Mouse (Mus musculus) gastrocnemius, adult 18-20 months (tissue): ENCODE results near the gene Fstl1. TPM values are rescaled to one million over a fixed set of nuclear protein-coding genes. Genes with fewer than 3 reads are reported as not detected.

Source experiments
- DNase-seq: peaks from one replicate; pipeline ENCODE4 v3.0.0; 2021; ENCODE audit warnings: low spot score
- total RNA-seq, 2 experiments: library from RNA; stranded (reverse); gene quantifications; 2 replicates each; pipeline ENCODE4 v1.2.3; 2021

Fstl1 gene
- total RNA-seq, 2 experiments from 2014 or later = 25.3 to 36.5 TPM

DNA sequence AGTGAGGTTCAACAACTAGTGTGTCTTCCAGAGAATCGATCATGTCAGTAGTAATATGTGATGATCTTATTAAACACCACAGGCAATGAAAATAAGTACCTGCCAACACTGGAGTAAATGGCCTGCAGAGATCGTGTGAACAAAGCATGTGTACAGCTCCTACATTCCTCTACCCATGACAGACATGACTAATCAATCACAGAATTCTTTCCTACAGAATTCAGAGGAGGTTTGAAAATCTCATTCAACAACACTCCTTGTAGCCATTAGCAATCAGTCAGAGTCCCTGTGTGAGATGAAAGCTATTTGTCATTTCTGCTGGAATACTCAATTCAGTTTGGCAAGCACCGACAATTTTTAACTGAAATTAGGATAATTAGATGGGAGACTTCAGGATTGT, 7.9 kb downstream of the Fstl1 start:
- no peak for DNase-seq

DNA sequence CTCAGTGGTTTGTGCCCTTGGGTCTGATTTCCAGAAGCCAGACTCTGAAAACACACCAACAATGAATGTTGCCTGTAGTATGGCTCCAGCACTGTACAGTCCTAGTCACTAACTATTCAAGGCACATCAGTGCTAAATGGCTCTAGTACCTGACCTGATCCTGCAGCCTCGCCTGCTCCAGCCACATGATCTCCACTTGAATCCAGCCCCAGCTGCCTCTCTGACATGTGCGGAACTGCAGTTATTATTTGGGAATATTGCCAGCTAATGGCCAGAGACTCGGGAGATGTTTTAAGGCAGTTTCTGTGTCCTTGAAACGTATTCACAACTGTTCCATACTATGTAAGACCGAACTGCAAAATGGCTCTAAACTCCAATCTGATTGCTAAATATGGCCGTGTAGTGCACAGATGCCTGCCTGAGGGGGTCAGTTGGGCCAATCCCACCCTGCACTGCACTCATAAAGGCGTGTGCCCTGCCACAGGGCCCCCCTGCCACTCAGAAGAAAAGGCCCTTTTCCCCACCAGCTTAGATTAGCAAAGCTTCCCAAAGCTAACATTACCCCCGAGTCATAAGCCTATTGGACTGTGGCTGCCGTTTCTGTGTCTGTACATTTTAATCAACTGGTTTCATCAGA, 11.0 kb downstream of the Fstl1 start:
- no peak for DNase-seq

DNA sequence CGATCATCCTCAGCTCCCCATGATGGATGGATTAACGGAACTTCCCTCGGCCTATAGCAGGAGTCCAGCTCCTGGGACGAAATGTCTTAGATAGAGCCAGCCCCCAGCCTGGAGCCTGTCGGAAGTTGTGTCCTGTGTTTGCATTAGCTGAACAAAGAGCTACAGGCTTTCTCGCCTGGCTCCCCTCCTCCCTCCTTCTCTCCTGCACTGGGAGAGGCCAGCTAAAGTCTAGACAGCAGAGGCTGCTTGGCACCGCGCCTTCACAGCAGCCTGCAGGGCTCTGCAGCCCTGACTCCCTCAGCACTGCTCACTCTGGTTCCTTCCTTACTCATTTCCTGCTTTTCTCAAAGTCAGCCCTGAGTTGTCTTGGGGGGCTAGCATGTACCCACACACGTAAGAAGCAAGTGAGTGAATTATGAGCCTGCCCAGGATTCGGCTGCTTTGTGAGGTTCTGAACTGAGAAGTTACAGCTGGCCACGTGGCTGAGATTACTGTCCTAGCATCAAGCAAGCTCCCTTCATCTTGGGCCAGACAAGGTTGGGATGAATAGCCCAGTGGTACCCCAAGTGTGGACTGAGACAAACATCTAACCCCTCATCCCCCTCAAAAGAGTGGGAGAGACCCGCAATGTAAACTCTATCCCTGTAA, 11.8 kb downstream of the Fstl1 start:
- peak; percentile 53 for DNase-seq

- peak; percentile 71 for DNase-seq
These were observed 12.3 kb downstream of the Fstl1 start for GRCm38 (mm10) chr16:37789015-37789381.

DNA sequence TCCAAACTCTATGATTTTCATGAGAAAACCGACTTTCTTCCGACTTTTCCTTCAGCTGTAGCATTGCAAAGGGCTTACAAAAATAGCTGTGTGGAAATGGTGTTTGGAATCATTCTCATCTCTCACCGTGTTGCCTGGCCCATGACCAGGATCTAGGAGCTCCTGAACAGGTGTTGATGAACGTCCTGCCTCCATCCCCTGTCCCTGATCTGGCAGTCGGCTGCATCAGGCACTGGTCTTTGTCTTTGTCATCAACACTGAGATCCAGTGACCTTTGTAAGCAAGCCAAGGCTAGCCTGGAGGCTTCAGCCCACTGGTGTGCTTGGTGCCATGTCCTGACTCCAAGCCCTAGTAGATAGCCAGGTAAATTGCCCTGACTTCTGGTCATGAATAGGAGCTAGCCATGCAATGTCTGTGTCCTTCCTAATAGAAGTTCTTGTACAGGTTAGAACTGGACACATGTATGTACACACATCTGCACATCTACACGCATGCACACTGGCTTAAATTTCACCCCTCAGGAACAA, 12.8 kb downstream of the Fstl1 start:
- no peak for DNase-seq

DNA sequence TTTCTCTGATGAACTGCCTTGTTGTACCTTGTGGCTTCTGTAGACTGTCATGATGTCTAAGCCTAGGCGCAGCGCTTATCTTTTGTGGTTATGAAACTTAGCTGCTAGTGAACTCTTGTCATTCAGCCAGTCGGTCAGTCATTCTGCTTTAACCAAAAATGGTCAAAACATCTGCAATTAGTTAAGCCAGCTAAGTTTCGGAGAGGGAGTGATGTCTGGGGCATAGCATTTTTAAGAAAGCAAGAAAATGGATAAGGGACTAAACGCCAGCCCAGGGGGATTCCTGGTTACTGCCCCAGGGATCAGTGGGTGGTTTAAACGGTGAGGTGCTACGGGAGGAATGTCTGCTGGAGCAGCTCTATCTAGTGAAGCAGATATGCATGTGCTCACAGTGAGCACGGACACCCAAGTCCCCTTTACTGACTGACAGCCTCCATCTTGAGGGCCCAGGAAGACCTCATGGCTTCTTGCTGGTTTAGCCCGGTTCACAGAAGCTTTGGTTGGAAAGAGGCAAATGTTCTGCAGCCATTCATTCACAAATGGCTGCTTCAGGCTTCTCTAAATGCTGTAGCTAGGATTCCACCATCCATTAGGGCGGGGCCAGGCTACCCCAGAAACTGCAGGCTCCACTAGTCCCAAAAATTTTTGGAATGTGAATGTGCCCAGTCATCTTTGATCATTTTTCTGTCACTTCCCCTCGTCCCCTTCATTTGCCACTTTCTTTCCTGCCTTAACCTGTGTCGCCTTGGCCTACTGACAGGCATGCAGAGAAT, 13.5 kb downstream of the Fstl1 start:
- DNase-seq = peak; percentile 41

GRCm38 (mm10) chr16:37790781-37791175, 14.1 kb downstream of the Fstl1 start:
- no peak for DNase-seq

DNA sequence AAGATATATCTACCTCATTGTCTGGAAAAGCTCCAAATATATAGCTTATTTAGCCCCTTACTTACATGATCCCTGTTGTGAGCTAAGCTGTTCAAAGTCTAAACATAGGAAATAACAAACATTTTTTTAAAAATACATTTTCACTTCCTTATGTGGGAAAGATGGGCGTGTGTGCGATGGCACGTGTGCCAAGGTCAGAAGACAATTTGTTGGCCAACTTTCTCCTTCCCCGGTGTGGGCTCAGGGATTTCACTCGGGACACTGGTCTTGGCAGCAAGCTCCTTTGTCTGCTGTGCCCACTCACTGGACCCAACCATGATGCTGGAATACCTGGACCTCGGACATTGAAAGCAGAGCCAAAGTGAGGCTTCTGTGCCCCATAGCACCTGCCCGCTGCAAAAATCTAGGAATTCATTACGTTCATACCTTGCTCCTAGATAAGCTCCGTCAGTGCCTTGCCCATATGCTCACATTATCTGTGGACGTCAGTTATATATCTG, 19.0 kb downstream of the Fstl1 start:
- DNase-seq = no peak

GRCm38 (mm10) chr16:37796270-37796669, 19.6 kb downstream of the Fstl1 start:
- no peak for DNase-seq

DNA sequence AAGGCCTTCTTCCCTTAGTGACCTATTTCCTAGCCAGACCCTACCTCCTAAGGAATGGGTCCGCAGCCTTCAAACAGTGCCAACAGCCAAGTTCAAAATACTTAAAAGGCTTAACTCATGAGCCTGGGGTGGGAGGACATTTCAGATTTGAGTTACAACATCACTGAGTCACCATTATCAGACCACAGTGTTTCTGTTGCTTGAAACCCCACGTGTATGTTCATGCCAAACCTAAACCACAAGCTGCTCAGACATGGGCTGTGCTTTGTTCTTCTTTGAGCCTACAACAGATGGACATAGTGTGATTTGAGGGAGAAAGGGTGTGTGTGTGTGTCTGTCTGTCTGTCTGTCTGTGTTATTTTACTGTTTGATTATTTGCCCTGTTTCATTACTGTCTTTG, 24.4 kb downstream of the Fstl1 start:
- DNase-seq = no peak

- DNase-seq = no peak
These were observed 26.1 kb downstream of the Fstl1 start for GRCm38 (mm10) chr16:37802686-37803295.

DNA sequence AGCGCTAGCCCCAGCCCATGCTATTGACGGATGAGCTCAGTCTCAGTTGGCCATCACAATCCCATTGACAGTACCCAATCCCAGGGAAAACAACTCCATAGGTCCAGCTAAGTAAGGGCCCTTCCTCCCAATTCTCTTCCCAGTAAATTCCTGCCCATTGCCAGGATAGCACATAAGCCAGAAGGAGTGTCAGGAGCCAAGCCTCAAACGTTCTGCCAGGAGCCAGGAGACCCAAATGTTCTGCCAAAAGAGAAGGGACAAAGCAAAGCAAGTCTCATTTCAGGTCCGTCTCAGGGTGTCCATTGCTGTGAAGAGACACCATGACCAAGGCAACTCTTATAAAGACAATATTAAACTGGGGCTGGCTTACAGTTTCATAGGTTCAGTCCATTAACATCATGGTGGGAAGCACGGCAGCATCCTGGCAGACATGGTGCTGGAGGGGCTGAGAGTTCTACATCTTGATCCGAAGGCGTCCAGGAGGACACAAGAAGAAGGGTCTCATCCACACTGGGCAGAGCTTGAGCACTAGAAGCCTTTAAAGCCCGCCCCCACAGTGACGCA, 26.8 kb downstream of the Fstl1 start:
- no peak for DNase-seq

DNA sequence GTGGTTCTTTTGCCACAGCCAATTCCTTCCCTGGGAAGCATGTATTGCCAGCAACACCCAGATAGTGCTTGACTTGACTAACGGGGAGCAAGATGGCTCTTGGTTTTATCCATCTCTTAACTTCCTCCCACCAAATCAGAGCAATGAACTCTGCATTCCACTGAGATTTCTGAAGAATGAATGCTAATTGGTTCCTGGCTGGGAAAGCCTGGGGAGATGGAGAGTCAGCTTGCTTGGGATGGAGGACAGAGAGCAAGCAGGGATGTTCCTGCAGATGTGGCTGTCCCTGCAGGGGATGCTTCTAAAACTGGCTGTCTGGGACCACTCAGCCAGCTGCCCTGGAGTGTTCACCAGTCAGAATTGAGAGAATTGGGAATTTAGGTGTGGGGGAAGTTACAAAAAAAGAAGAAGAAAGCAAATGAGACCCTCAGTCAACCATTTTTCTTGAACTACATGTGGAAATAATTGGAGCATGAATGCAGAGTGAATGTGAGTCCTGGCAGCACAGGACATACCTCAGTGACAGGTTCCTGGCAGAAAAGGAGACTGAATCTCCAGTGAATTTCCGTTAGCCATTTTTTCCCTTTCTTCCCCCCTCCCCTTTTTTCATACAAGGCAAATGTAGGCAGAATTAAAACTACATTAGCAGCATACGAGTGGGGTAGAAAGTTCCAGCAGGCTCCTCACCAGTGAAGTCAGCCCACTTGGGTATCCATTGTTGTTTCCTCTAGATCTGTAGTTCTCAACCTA, 29.2 kb downstream of the Fstl1 start:
- DNase-seq = no peak

DNA sequence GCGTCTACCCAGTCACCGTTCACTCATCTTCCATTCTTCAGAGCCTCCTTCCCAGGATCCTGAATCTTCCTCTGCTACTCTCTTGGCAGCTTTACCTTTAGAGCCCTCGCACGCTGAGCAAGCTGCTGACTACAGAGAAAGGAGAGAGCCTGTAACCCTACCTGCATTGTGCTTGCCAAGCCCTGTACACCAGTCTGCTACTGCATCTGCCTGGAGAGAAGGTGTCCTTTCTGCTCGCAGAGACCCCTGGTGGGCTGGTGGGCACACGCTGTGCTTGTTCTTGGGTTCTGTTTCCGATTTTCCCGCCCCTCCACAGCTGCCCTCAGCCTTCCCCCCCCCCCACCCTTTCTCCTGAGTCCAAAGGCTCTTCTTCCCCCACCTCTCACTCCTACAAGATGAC, 30.6 kb downstream of the Fstl1 start:
- DNase-seq = no peak

- no peak for DNase-seq
These were observed 32.4 kb downstream of the Fstl1 start for GRCm38 (mm10) chr16:37808866-37809622.

DNA sequence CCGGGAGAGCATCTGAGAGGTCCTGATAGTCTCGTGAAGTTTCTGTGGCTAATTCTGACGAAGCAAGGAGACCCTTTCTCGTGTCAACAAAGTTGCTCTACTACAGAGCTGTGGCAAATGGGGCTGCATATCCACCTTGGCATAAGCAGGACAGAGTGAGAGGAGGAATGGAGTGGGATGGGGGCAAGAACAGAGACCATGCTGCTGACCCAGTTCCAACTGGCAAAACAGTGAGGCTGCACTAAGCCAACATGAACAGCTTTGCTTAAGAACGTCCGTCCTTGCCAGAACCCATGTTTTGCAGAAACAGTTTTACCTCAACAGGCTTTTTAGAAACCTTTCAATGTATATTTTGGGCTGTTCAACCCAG, 32.9 kb downstream of the Fstl1 start:
- DNase-seq = peak; percentile 24

DNA sequence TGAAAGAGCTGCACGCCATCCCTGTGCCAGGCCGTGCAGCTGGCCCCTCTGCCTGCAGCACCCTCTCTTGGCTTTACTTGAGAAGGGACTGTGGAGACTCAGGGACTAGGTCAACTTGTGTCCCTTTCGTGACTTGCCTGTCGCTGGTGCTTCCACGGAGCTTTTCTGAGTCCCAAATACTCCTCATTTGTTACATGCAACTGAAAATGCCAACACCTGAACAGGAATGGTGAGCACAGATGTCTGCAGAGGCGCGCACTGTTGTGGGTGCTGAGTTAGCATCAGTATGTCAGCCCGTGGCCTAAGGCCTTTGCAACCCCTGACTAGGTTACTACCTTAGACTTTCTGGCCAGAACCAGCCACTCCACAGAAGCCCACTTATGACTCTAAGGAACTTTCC, 35.2 kb downstream of the Fstl1 start:
- DNase-seq = no peak

- no peak for DNase-seq
These were observed 35.8 kb downstream of the Fstl1 start for GRCm38 (mm10) chr16:37812474-37812886.

- no peak for DNase-seq
These were observed 37.2 kb downstream of the Fstl1 start for GRCm38 (mm10) chr16:37813691-37814382.
